Mouse (Mus musculus) liver, embryonic 18 days (tissue): Measurements from ENCODE around the gene Ccdc85a. TPM values are rescaled to one million over a fixed set of nuclear protein-coding genes. Genes with fewer than 3 reads are reported as not detected.

ENCODE experiments used
- polyA plus RNA-seq: library from polyadenylated mRNA; depleted of rRNA; stranded (reverse); fragments of >200 nt; gene quantifications from 2 replicates; pipeline ENCODE4 v1.2.3, GENCODE M21; 2012; rRNA removed

The Ccdc85a gene
- polyA plus RNA-seq, result 0.04 and 0.05 TPM in 2 replicates

GRCm38 (mm10) chr11:28583911-28584434 is at the start of gene Ccdc85a:
Ccdc85a (minus strand) TSS chr11:28584324.

GRCm38 (mm10) chr11:28339224-28340150 is 244.6 kb downstream of the Ccdc85a start, which contains the start of gene Gm6685:
Gm6685 (minus strand) TSS chr11:28339867.

Other genes starting within 250 kb of the Ccdc85a start
- gene Gm6685, start 244.5 kb downstream of the Ccdc85a start, polyA plus RNA-seq, result 0.08 TPM in 1 of 2 replicates, not detected in the other